Mouse (Mus musculus): ENCODE data around the gene Tubg1. TPM values are rescaled to one million over a fixed set of nuclear protein-coding genes. Genes with fewer than 3 reads are reported as not detected.

Gene Tubg1
- 100 to 1,000 TPM in 1 of 2 experiments, 10 to 100 TPM in 1; 79.8 to 132 TPM for polyA plus RNA-seq (2012; fragmentation: generic; extraction: Trizol)

GRCm38 (mm10) chr11:101119761-101120544 lies at the start of gene Tubg1, which contains the start of gene Retreg3:
Tubg1 (plus strand) TSS chr11:101119938.
Retreg3 (minus strand) TSS chr11:101119893.

DNA sequence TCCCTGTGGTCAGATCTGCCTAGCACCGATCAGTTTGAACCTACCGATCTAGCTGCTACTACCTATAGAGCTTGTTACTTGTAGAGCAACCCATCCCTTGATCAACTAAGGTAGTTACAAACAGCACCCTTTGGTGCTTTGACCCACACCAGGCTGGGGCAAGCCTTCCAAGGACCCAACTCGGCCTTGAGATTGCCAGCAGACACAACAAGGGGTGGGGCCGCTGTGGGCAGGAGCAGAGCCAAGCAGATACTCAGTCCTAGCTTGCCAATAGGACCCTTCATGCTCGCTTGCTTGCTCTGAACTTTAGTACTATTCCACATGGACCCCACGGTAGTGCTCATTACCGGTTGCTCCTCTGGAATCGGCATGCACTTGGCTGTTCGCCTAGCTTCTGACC lies 41.6 kb upstream of the Tubg1 start, which contains the start of gene Hsd17b1:
Gene Hsd17b1, plus strand, starts transcription at position 291 of the 400 bp plus-strand sequence.

GRCm38 (mm10) chr11:101082208-101083082 lies 37.3 kb upstream of the Tubg1 start, which contains the start of gene Coasy:
Coasy (plus strand) TSS chr11:101082565.

GRCm38 (mm10) chr11:101086756-101087681 lies 32.7 kb upstream of the Tubg1 start, which contains the start of gene Mlx:
Mlx (plus strand) TSS chr11:101087277.

GRCm38 (mm10) chr11:101095314-101096024 lies 24.3 kb upstream of the Tubg1 start, which contains the start of gene Psmc3ip:
Psmc3ip (minus strand) TSS chr11:101095436.

DNA sequence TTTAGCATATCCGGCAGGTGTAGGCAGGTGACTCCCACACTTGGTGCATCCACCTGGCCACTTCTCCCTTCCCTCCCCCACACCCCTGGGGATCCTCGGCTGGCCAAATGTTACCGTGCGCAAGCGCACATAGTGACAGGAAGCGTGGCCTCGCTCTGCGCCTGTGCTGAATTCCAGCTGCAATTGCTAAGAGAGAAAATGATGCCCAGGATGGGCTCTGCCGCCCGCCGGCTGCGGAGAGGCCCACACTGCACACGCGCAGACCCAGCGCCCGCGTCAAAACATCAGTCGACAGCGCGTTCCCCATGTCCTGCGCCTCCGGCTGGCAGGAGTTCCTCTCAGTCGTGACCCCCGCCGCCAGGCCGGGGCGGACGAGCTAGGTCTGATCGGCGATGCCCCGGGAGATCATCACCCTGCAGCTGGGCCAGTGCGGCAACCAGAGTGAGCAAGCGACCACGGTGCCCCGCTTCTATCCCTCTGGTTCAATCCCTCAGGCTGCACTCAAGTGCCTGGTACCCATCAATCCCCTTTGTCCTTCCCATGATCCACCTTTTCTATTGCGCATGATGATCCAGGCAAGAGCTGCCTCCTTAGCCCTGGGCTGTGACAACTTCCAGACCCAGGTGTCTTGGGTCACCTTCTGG lies 36.1 kb downstream of the Tubg1 start, which contains the start of gene Tubg2:
Gene Tubg2, plus strand, starts transcription at position 180 of the 644 bp plus-strand sequence.

GRCm38 (mm10) chr11:101170354-101170810 lies 50.6 kb downstream of the Tubg1 start, which contains the start of gene Cntnap1:
Cntnap1 (plus strand) TSS chr11:101170523.

GRCm38 (mm10) chr11:101170811-101171610 lies 51.3 kb downstream of the Tubg1 start, which contains the start of gene Plekhh3:
Plekhh3 (minus strand) TSS chr11:101171351.

GRCm38 (mm10) chr11:101174851-101175628 lies 55.3 kb downstream of the Tubg1 start, which contains the start of gene Ccr10:
Ccr10 (minus strand) TSS chr11:101175443.

Other genes with a start within 250 kb of the Tubg1 start
- gene Stat3, start 180.4 kb upstream of the Tubg1 start, polyA plus RNA-seq (2012; fragmentation: generic; extraction: Trizol) = 10 to 100 TPM in 1 of 2 experiments, 1 to 10 TPM in 1; 5.2 to 83.6 TPM
- 1,000 to 10,000 TPM in 1 of 2 experiments, 100 to 1,000 TPM in 1; 353 to 1,064 TPM for gene Cavin1, start 149.1 kb upstream of the Tubg1 start, polyA plus RNA-seq (2012; fragmentation: generic; extraction: Trizol)
- 10 to 100 TPM; 22.1 to 58.2 TPM for gene Atp6v0a1, start 110.5 kb upstream of the Tubg1 start, polyA plus RNA-seq (2012; fragmentation: generic; extraction: Trizol)
- 10 to 100 TPM; 21.6 to 69.1 TPM for gene Naglu, start 49.9 kb upstream of the Tubg1 start, polyA plus RNA-seq (2012; fragmentation: generic; extraction: Trizol)
- under 1 TPM; 0.02 to 0.50 TPM for gene Hsd17b1, start 41.5 kb upstream of the Tubg1 start, polyA plus RNA-seq (2012; fragmentation: generic; extraction: Trizol)
- gene Coasy, start 37.4 kb upstream of the Tubg1 start, polyA plus RNA-seq (2012; fragmentation: generic; extraction: Trizol) = 10 to 100 TPM; 24.7 to 42.6 TPM
- gene Mlx, start 32.7 kb upstream of the Tubg1 start, polyA plus RNA-seq (2012; fragmentation: generic; extraction: Trizol) = 10 to 100 TPM; 23.4 to 30.0 TPM
- 10 to 100 TPM; 10.9 to 17.0 TPM for gene Psmc3ip, start 24.5 kb upstream of the Tubg1 start, polyA plus RNA-seq (2012; fragmentation: generic; extraction: Trizol)
- 10 to 100 TPM; 18.5 to 57.2 TPM for gene Retreg3, start within 50 bp of the Tubg1 start, polyA plus RNA-seq (2012; fragmentation: generic; extraction: Trizol)
- gene Tubg2, start 36.0 kb downstream of the Tubg1 start, polyA plus RNA-seq (2012; fragmentation: generic; extraction: Trizol) = under 1 TPM; 0.08 to 0.42 TPM
- gene Cntnap1, start 50.6 kb downstream of the Tubg1 start, polyA plus RNA-seq (2012; fragmentation: generic; extraction: Trizol) = 1 to 10 TPM in 1 of 2 experiments, under 1 TPM in 1; 0.25 to 4.2 TPM
- 10 to 100 TPM; 19.4 to 50.6 TPM for gene Plekhh3, start 51.4 kb downstream of the Tubg1 start, polyA plus RNA-seq (2012; fragmentation: generic; extraction: Trizol)
- 1 to 10 TPM in 1 of 2 experiments, under 1 TPM in 1; 0.15 to 1.9 TPM for gene Ccr10, start 55.5 kb downstream of the Tubg1 start, polyA plus RNA-seq (2012; fragmentation: generic; extraction: Trizol)
- gene Ezh1, start 106.5 kb downstream of the Tubg1 start, polyA plus RNA-seq (2012; fragmentation: generic; extraction: Trizol) = 10 to 100 TPM in 1 of 2 experiments, 1 to 10 TPM in 1; 2.5 to 59.5 TPM
- gene Ramp2, start 126.1 kb downstream of the Tubg1 start, polyA plus RNA-seq (2012; fragmentation: generic; extraction: Trizol) = 10 to 100 TPM in 1 of 2 experiments, under 1 TPM in 1; 0.06 to 11.4 TPM
- gene Vps25, start 133.8 kb downstream of the Tubg1 start, polyA plus RNA-seq (2012; fragmentation: generic; extraction: Trizol) = 100 to 1,000 TPM; 160 to 255 TPM
- gene Wnk4, start 140.6 kb downstream of the Tubg1 start, polyA plus RNA-seq (2012; fragmentation: generic; extraction: Trizol) = 10 to 100 TPM in 1 of 2 experiments, under 1 TPM in 1; 0.75 to 15.8 TPM
- under 1 TPM in 1 of 2 experiments, not detected in 1; 0.31 TPM for gene Cntd1, start 159.1 kb downstream of the Tubg1 start, polyA plus RNA-seq (2012; fragmentation: generic; extraction: Trizol)
- 100 to 1,000 TPM; 129 to 135 TPM for gene Coa3, start 159.2 kb downstream of the Tubg1 start, polyA plus RNA-seq (2012; fragmentation: generic; extraction: Trizol)
- gene Becn1, start 182.3 kb downstream of the Tubg1 start, polyA plus RNA-seq (2012; fragmentation: generic; extraction: Trizol) = 100 to 1,000 TPM in 1 of 2 experiments, 10 to 100 TPM in 1; 26.7 to 146 TPM
- 10 to 100 TPM; 40.8 to 46.7 TPM for gene Psme3, start 196.3 kb downstream of the Tubg1 start, polyA plus RNA-seq (2012; fragmentation: generic; extraction: Trizol)
- 1 to 10 TPM in 1 of 2 experiments, under 1 TPM in 1; 0.28 to 2.7 TPM for gene Aoc2, start 205.1 kb downstream of the Tubg1 start, polyA plus RNA-seq (2012; fragmentation: generic; extraction: Trizol)
- 10 to 100 TPM in 1 of 2 experiments, under 1 TPM in 1; 0.39 to 37.3 TPM for gene Aoc3, start 210.7 kb downstream of the Tubg1 start, polyA plus RNA-seq (2012; fragmentation: generic; extraction: Trizol)
- gene G6pc, start 247.6 kb downstream of the Tubg1 start, polyA plus RNA-seq (2012; fragmentation: generic; extraction: Trizol) = not detected